Mouse (Mus musculus) gastrocnemius, postnatal 14 days (tissue): Measurements from ENCODE around the gene Ampd1. TPM values are rescaled to one million over a fixed set of nuclear protein-coding genes. Genes with fewer than 3 reads are reported as not detected.

Experiments
- DNase-seq: peaks from one replicate; pipeline ENCODE4 v3.0.0; 2021; ENCODE audit warnings: mixed read lengths
- intact Hi-C: fragments of 180-260 bp; cut with DNase I; formaldehyde crosslinking; loops from one replicate; pipeline ENCODE4 v1.15.1; 2025; ENCODE audit warnings: low total_unique reads
- total RNA-seq, 2 experiments: library from RNA; stranded (reverse); gene quantifications; 2 replicates each; pipeline ENCODE4 v1.2.3; 2021

The Ampd1 gene
- total RNA-seq, 2 experiments from 2014 or later = 685 to 695 TPM

- DNase-seq = no peak
- intact Hi-C loops = no loop called here
Measured at GRCm38 (mm10) chr3:103145336-103145735, 71.5 kb downstream of the Ampd1 start.

GRCm38 (mm10) chr3:103145791-103146190 lies 72.0 kb downstream of the Ampd1 start:
- intact Hi-C loops = no loop called here
- no peak for DNase-seq

GRCm38 (mm10) chr3:103146330-103147166 lies 72.7 kb downstream of the Ampd1 start:
- DNase-seq = no peak
- intact Hi-C loops = no loop called here

- intact Hi-C loops = no loop called here
- DNase-seq = no peak
Measured at GRCm38 (mm10) chr3:103147775-103148174, 74.0 kb downstream of the Ampd1 start.

GRCm38 (mm10) chr3:103148941-103149340 lies 75.1 kb downstream of the Ampd1 start:
- DNase-seq = no peak
- intact Hi-C loops = no loop called here

Other genes starting within 250 kb of the Ampd1 start
- not detected for gene Sycp1, start 137.9 kb upstream of the Ampd1 start, total RNA-seq
- gene Nr1h5, start 109.9 kb upstream of the Ampd1 start, total RNA-seq = not detected
- gene Sike1, start 78.3 kb upstream of the Ampd1 start, total RNA-seq = 10 to 100 TPM; 62.7 to 67.9 TPM
- gene Csde1, start 53.6 kb upstream of the Ampd1 start, total RNA-seq = 100 to 1,000 TPM; 522 to 542 TPM
- gene Nras, start 15.7 kb upstream of the Ampd1 start, total RNA-seq = 10 to 100 TPM; 58.9 to 69.4 TPM
- 1 to 10 TPM; 2.9 to 4.7 TPM for gene Dennd2c, start 28.6 kb downstream of the Ampd1 start, total RNA-seq
- 10 to 100 TPM; 40.3 to 47.4 TPM for gene Bcas2, start 97.6 kb downstream of the Ampd1 start, total RNA-seq
- gene Trim33, start 205.3 kb downstream of the Ampd1 start, total RNA-seq = 10 to 100 TPM; 10.6 to 10.7 TPM